Mouse (Mus musculus) midbrain, postnatal 0 days (tissue): ENCODE results near the gene Cntrl. TPM values are rescaled to one million over a fixed set of nuclear protein-coding genes. Genes with fewer than 3 reads are reported as not detected.

ENCODE experiments used
- ATAC-seq: fragments of 200-750 bp; cut with Nextera tagmentation; 2 replicates; pipeline ENCODE4 v1.8.0; 2017; ENCODE audit warnings: moderate number of reproducible peaks, mild to moderate bottlenecking, moderate TSS enrichment, moderate library complexity; ENCODE audit not compliant: low FRiP score
- DNase-seq: peaks from one replicate; pipeline ENCODE4 v3.0.0-alpha.2; 2015; ENCODE audit warnings: low spot score
- H3K27ac ChIP-seq: fragments of 300-500 bp; sonication (generic); 2 replicates; pipeline ENCODE4 v1.5.1; 2014; ENCODE audit warnings: low read depth, mild to moderate bottlenecking, low read length, mixed read lengths
- H3K27me3 ChIP-seq: fragments of 300-500 bp; sonication (generic); 2 replicates; pipeline ENCODE4 v1.6.1; 2014; ENCODE audit warnings: low read length, control low read depth, mixed read lengths; ENCODE audit not compliant: insufficient read depth
- H3K36me3 ChIP-seq: fragments of 300-500 bp; sonication (generic); 2 replicates; pipeline ENCODE4 v1.6.1; 2014; ENCODE audit warnings: low read length, control low read depth, mixed read lengths; ENCODE audit not compliant: insufficient read depth
- H3K4me1 ChIP-seq: fragments of 300-500 bp; sonication (generic); 2 replicates; pipeline ENCODE4 v1.6.1; 2014; ENCODE audit warnings: mild to moderate bottlenecking, control low read depth, antibody characterized with exemption, low read length, mixed read lengths; ENCODE audit not compliant: insufficient read depth
- H3K4me2 ChIP-seq: fragments of 300-500 bp; sonication (generic); 2 replicates; pipeline ENCODE4 v1.6.1; 2014; ENCODE audit warnings: low read depth, mild to moderate bottlenecking, low read length, mixed read lengths; ENCODE audit not compliant: poor library complexity, severe bottlenecking
- H3K4me3 ChIP-seq: fragments of 300-500 bp; sonication (generic); 2 replicates; pipeline ENCODE4 v1.5.1; 2014; ENCODE audit warnings: low read depth, mild to moderate bottlenecking, low read length, moderate library complexity
- H3K9ac ChIP-seq: fragments of 300-500 bp; sonication (generic); replicated peaks from 2 replicates; pipeline ENCODE4 v1.6.1; 2014; ENCODE audit warnings: mild to moderate bottlenecking, low read length, moderate library complexity, mixed read lengths; ENCODE audit not compliant: poor library complexity, severe bottlenecking
- H3K9me3 ChIP-seq: fragments of 300-500 bp; sonication (generic); 2 replicates; pipeline ENCODE4 v1.6.1; 2016; ENCODE audit warnings: low read length, control low read depth
- CTCF ChIP-seq: IDR thresholded peaks from 2 replicates; pipeline ENCODE4 v1.5.1; 2016; ENCODE audit warnings: antibody characterized with exemption, mild to moderate bottlenecking
- WGBS: fragments of 180-500 bp; shearing (Covaris S2); extraction: QIAGEN DNeasy Blood & Tissue Kit; methylation state at CpG from one replicate; pipeline ENCODE4 v1.1.7; 2014; 5-methylcytosine and 5-hydroxymethylcytosine counted together
- polyA plus RNA-seq: library from polyadenylated mRNA; unstranded; fragments of >200 nt; fragmentation: Nextera tagmentation; extraction: Ambion mirVana; gene quantifications from 2 replicates; pipeline ENCODE4 v1.2.1, GENCODE M21; 2015
- total RNA-seq: library from RNA; depleted of rRNA; stranded (reverse); fragments of >200 nt; gene quantifications from 2 replicates; pipeline ENCODE4 v1.2.3, GENCODE M21; 2014

Gene Cntrl
- total and polyA plus RNA-seq, 2 experiments from 2014 or later: 7.0 to 8.2 TPM

- TF ChIP-seq CTCF: no peak
- Histone ChIP-seq H3K36me3 (peaks cover 37% of the 10 kb centered on the region), H3K4me3 (no peak overlapping the region), H3K9me3 (no peaks in the 10 kb centered on the region), H3K9ac (no peak overlapping the region), H3K4me2 (no peak overlapping the region), H3K4me1 (no peaks in the 10 kb centered on the region), H3K27ac (no peak overlapping the region), H3K27me3 (no peaks in the 10 kb centered on the region)
- 69% methylated on average over 5 of the region's 5 CpGs for WGBS
- ATAC-seq (no peak), DNase-seq (no peak)
Observed at GRCm38 (mm10) chr2:35160206-35160605, 50.9 kb downstream of the Cntrl start.

DNA sequence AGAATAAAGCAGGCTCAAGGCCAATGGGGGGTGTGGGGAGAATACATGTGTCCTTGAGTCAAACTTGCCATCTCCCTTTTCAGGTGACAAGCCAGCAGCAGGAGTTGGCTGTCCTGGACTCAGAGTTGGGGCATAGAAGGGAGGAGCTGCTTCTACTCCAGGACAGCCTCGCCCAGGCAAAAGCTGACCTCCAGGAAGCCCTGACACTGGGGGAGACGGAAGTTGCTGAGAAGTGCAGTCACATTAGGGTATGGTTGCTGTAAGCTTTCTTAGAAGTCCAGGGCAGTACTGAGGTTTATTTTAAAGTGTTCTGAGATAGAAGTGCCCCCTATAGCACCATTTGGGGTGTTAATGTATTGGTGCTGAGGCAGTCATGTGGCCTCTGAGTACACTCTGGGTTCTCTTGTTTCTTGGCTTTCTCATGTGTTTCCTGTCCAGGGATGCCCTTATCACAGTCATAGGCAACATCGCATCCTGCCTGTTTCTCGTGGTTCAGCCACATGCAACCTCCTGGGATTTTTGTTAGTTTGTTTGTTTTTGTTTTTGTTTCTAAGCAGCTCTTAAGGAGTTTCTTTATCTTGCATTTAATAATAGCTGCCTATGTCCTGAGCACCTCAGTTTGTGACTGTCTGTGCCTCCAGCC is 52.7 kb downstream of the Cntrl start:
- Histone ChIP-seq H3K9me3 (no peaks in the 10 kb centered on the region), H3K4me1 (no peaks in the 10 kb centered on the region), H3K4me3 (no peak overlapping the region), H3K36me3 (peaks cover 41% of the 10 kb centered on the region), H3K27me3 (no peaks in the 10 kb centered on the region), H3K27ac (no peak overlapping the region), H3K9ac (no peak overlapping the region), H3K4me2 (no peak overlapping the region)
- 89% methylated on average over 4 of the region's 4 CpGs for WGBS
- no peak for TF ChIP-seq CTCF
- no peak for ATAC-seq
- no peak for DNase-seq

DNA sequence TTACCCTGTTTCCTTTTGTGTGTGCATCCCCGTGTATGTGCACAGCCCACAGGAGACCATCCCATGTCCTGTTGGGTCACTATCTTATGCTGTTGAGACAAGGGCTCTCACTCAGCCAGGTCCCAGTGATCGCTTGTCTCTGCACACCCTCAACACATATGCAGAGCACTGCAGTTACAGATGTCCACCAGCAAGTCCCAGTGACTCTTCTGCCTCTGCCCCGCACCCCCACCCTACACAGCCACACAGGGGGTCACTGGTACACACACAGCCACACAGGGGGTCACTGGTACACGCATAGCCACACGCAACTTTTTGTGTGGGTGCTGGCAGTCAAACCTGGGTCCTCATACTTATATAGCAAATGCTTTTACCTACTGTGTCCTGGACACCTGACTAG is 54.1 kb downstream of the Cntrl start:
- H3K4me3 ChIP-seq: no peak overlapping the region
- no peak overlapping the region for H3K9ac ChIP-seq
- no peak for TF ChIP-seq CTCF
- H3K27me3 ChIP-seq: no peaks in the 10 kb centered on the region
- no peak overlapping the region for H3K27ac ChIP-seq
- ATAC-seq: no peak
- DNase-seq: no peak
- no peaks in the 10 kb centered on the region for H3K4me1 ChIP-seq
- peaks cover 40% of the 10 kb centered on the region for H3K36me3 ChIP-seq
- WGBS: 93% methylated on average over 5 of the region's 5 CpGs
- H3K9me3 ChIP-seq: no peaks in the 10 kb centered on the region
- H3K4me2 ChIP-seq: no peak overlapping the region

DNA sequence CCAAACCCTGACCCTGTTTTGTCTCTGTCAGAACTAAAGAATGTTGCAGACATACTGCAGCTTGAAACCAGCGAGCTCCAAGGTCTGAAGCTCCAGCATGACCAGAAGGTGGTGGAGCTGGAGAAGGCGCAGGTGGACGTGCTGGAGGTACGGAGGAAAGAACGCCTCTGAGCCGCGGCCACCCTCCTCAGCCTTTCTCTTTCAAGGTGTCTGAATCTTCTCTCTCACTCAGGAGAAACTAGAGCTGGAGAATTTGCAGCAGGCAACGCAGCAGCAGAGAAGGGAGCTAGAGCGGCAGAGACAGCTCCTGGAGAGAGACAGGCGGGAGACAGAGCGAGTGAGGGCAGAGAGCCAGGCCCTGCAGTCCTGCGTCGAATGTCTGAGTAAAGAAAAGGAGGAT is 56.1 kb downstream of the Cntrl start:
- H3K27ac ChIP-seq: no peak overlapping the region
- H3K27me3 ChIP-seq: no peaks in the 10 kb centered on the region
- H3K9me3 ChIP-seq: no peaks in the 10 kb centered on the region
- ATAC-seq (no peak), DNase-seq (no peak)
- no peak overlapping the region for H3K4me2 ChIP-seq
- no peak for TF ChIP-seq CTCF
- peaks cover 45% of the 10 kb centered on the region for H3K36me3 ChIP-seq
- WGBS: 95% methylated on average over 13 of the region's 13 CpGs
- no peak overlapping the region for H3K9ac ChIP-seq
- H3K4me1 ChIP-seq: no peaks in the 10 kb centered on the region
- H3K4me3 ChIP-seq: no peak overlapping the region

DNA sequence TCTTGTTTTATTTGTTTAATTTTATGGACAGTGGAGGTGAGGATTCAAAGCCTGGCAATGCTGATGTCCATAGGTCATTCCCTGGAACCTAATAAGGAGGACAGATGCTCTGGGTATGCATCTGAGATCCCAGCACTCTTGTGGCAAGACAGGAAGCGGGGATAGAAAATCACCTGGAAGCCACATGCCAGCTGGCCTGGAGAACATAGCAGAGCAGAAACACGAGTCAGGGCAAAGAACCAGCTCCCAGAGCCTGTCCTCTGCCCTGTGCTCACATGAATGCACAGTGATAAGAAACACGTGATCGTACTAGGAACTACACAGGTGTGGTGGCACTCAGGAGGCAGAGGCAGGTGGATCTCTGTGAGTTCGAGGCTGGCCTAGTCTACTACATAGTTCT is 57.5 kb downstream of the Cntrl start:
- Histone ChIP-seq H3K36me3 (peaks cover 58% of the 10 kb centered on the region), H3K27ac (no peak overlapping the region), H3K27me3 (no peaks in the 10 kb centered on the region), H3K4me1 (no peaks in the 10 kb centered on the region), H3K9me3 (no peaks in the 10 kb centered on the region), H3K9ac (no peak overlapping the region), H3K4me2 (no peak overlapping the region), H3K4me3 (no peak overlapping the region)
- no peak for TF ChIP-seq CTCF
- 94% methylated on average over 5 of the region's 5 CpGs for WGBS
- ATAC-seq (no peak), DNase-seq (no peak)

DNA sequence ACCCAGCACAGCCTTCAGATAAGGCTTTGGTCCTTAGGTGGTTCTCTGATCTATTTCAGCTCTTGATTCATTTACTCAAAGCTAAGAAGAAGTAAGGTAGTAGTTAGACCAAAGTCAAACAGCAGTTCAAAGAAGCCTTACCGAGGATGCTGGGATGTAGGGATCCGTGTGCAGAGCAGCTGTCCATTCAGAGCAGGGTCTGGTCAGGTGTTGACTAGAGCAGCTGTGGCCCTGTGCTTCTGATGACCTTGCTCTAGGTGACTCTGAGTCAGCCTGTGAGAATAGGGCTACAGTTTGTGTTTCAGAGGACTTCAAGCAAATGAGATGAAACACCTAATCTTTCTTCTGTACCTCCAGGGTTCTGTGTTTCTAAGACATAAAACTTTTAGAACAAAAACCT is 60.2 kb downstream of the Cntrl start:
- 90% methylated on average over 2 of the region's 2 CpGs for WGBS
- no peak overlapping the region for H3K27ac ChIP-seq
- peaks cover 61% of the 10 kb centered on the region for H3K36me3 ChIP-seq
- DNase-seq (no peak), ATAC-seq (no peak)
- no peaks in the 10 kb centered on the region for H3K27me3 ChIP-seq
- no peaks in the 10 kb centered on the region for H3K4me1 ChIP-seq
- no peak for TF ChIP-seq CTCF
- no peak overlapping the region for H3K4me2 ChIP-seq
- no peaks in the 10 kb centered on the region for H3K9me3 ChIP-seq
- no peak overlapping the region for H3K4me3 ChIP-seq
- no peak overlapping the region for H3K9ac ChIP-seq
